Mouse (Mus musculus) stomach, embryonic 16.5 days (tissue): ENCODE results near the gene Ghrh. TPM values are rescaled to one million over a fixed set of nuclear protein-coding genes. Genes with fewer than 3 reads are reported as not detected.

Experiments
- ATAC-seq: fragments of 200-750 bp; cut with Nextera tagmentation; 2 replicates; pipeline ENCODE4 v1.8.0; 2017; ENCODE audit warnings: moderate number of reproducible peaks, moderate TSS enrichment; ENCODE audit not compliant: insufficient read depth, low FRiP score
- H3K27ac ChIP-seq: fragments of 300-500 bp; sonication (generic); 2 replicates; pipeline ENCODE4 v1.5.1; 2014; ENCODE audit warnings: low read length
- H3K27me3 ChIP-seq: fragments of 300-500 bp; sonication (generic); 2 replicates; pipeline ENCODE4 v1.6.1; 2014; ENCODE audit warnings: low read length, control low read depth, mixed read lengths; ENCODE audit not compliant: control insufficient read depth, insufficient read depth
- H3K36me3 ChIP-seq: fragments of 300-500 bp; sonication (generic); 2 replicates; pipeline ENCODE4 v1.6.1; 2014; ENCODE audit warnings: low read length; ENCODE audit not compliant: control insufficient read depth, insufficient read depth
- H3K4me1 ChIP-seq: fragments of 300-500 bp; sonication (generic); 2 replicates; pipeline ENCODE4 v1.6.1; 2014; ENCODE audit warnings: low read length, control low read depth, mixed read lengths; ENCODE audit not compliant: control insufficient read depth, insufficient read depth
- H3K4me2 ChIP-seq: fragments of 300-500 bp; sonication (generic); 2 replicates; pipeline ENCODE4 v1.6.1; 2014; ENCODE audit warnings: low read depth, low read length, mixed read lengths
- H3K4me3 ChIP-seq: fragments of 300-500 bp; sonication (generic); replicated peaks from 2 replicates; pipeline ENCODE4 v1.5.1; 2014; ENCODE audit warnings: mild to moderate bottlenecking, low read length
- H3K9ac ChIP-seq: fragments of 300-500 bp; sonication (generic); 2 replicates; pipeline ENCODE4 v1.6.1; 2014; ENCODE audit warnings: low read length
- H3K9me3 ChIP-seq: fragments of 300-500 bp; sonication (generic); replicated peaks from 2 replicates; pipeline ENCODE4 v1.6.1; 2016; ENCODE audit warnings: low read length, control low read depth; ENCODE audit not compliant: control insufficient read depth
- WGBS: fragments of 180-500 bp; shearing (Covaris S2); extraction: QIAGEN DNeasy Blood & Tissue Kit; methylation state at CpG from one replicate; pipeline ENCODE4 v1.1.7; 2014; 5-methylcytosine and 5-hydroxymethylcytosine counted together
- polyA plus RNA-seq: library from polyadenylated mRNA; unstranded; fragments of >200 nt; fragmentation: Nextera tagmentation; extraction: Ambion mirVana; gene quantifications from 2 replicates; pipeline ENCODE4 v1.2.1, GENCODE M21; 2015

The Ghrh gene
- polyA plus RNA-seq, 1 experiment from 2014 or later: 0.30 TPM

DNA sequence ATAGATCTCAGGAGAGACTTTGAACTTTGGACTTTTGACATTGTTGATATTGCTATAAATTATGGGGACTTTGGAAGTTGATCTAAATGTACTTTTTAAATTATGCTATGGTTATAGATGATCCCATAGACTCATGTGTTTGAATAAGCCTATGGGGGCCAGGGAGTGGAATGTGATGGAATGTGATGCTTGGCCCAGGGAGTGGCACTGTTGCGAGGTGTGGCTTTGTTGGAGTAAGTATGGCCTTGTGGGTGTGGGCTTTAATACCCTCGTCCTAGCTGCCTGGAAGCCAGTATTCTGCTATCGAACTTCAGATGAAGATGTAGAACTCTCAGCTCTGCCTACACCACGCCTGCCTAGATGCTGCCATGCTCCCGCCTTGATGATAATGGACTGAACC lies 12.7 kb upstream of the Ghrh start:
- H3K4me1 ChIP-seq: no peaks in the 10 kb centered on the region
- no peak overlapping the region for H3K27ac ChIP-seq
- H3K27me3 ChIP-seq: no peaks in the 10 kb centered on the region
- no peak overlapping the region for H3K4me3 ChIP-seq
- no peaks in the 10 kb centered on the region for H3K9me3 ChIP-seq
- no peak for ATAC-seq
- H3K9ac ChIP-seq: no peak overlapping the region
- H3K4me2 ChIP-seq: no peak overlapping the region
- WGBS: 55% methylated on average over 5 of the region's 5 CpGs
- no peaks in the 10 kb centered on the region for H3K36me3 ChIP-seq

DNA sequence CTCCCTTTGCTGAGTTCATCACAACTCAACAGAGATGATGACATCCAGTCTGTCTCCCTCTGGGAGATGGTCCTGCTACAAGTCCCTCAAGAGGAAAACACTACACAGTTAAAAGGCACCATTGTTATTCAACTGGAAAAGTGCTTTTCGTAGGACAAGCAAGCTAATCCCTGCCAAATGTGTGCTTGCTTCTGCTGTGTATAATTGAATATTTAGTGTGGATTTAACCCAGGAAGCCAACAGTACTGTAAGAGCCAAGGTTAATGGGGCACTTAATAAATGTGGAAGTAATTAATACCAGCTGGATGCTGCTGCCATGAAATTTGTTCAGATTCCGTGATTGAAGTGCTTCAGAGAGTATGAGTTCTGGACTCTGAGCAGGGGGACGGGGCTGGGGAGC lies 6.8 kb upstream of the Ghrh start:
- 56% methylated on average over 3 of the region's 3 CpGs for WGBS
- H3K27me3 ChIP-seq: no peaks in the 10 kb centered on the region
- no peak overlapping the region for H3K4me3 ChIP-seq
- no peaks in the 10 kb centered on the region for H3K36me3 ChIP-seq
- no peaks in the 10 kb centered on the region for H3K9me3 ChIP-seq
- H3K9ac ChIP-seq: no peak overlapping the region
- peaks cover 2% of the 10 kb centered on the region; the same call in 1 of the 2 replicates for H3K4me1 ChIP-seq
- H3K27ac ChIP-seq: no peak overlapping the region
- H3K4me2 ChIP-seq: no peak overlapping the region
- no peak for ATAC-seq

DNA sequence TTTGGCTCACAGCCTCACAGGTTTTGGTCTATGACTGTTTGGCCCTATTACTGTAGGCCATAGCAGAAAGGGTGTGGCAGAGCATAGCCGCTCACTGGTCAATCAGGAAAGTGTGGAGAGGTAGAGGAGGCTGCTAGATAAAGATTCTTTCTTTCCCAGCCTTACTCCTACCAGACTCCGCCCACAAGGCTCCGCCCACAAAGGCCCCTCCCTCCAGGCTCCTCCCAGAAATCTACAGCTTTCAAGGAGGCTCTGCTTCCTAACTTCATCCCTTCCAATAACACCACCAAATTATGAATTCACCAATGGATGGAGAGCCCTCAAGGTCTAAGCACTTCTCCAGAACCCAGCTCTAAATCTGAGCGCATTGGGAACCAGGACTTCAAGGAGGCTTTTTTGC lies 5.9 kb upstream of the Ghrh start:
- H3K4me2 ChIP-seq: no peak overlapping the region
- no peaks in the 10 kb centered on the region for H3K36me3 ChIP-seq
- no peaks in the 10 kb centered on the region for H3K9me3 ChIP-seq
- WGBS: 72% methylated on average over 4 of the region's 4 CpGs
- no peak for ATAC-seq
- no peak overlapping the region for H3K9ac ChIP-seq
- no peak overlapping the region for H3K4me3 ChIP-seq
- no peak overlapping the region for H3K27ac ChIP-seq
- H3K4me1 ChIP-seq: peaks cover 10% of the 10 kb centered on the region; the same call in 1 of the 2 replicates
- no peaks in the 10 kb centered on the region for H3K27me3 ChIP-seq

DNA sequence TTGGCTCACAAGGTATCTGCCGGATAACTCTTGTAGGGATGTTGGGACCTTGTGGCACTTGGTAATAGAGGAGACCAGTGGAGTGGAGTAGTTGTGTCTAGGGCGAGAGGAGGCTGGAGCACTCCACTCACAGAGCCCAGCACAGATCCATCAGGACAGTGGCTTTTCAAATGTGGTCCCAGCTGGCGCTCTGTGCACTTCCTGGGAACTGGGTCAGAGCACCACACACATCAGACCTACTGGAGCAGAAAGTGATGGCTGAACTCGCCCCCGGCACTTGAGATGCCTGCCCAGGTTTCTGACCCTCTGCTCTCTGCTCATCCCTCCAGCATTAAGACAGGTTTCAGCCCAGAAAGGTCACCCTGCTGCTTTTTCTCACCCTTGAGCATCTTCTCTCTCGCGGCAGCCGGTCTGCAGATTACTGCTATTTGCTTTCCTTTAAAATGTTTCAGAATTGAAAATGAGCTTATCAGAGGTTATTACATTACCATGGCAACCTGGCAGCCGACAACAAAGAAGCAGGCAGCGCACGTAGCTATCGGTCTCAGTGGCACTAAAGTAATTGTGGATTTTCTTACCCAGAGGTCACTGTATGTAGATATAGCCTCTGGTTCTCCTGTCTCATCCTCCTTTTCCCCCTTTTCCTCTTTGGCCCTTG lies 1.9 kb upstream of the Ghrh start:
- no peak for ATAC-seq
- peak overlapping the region; percentile 54 for H3K27ac ChIP-seq
- WGBS: 58% methylated on average over 12 of the region's 12 CpGs

DNA sequence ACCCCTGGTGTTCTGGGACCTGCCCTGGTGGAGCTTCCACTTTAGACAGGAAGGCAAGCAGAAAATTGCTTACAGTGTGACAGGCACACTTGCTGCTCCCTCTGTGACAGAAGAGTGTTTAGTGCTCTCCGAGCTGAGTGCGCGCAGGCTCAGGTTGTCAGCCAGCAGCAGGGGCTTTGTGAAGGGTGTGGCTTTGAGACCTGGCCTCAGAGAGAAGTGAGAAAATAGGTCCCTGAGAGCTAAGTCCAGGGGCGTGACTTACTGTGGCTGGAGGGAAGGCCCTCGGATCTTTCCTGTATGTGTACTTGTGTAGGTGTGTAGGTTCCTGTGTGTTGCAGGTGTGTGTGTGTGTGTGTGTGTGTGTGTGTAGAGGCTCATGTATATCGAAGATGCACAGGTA lies 4.0 kb downstream of the Ghrh start:
- H3K36me3 ChIP-seq: no peaks in the 10 kb centered on the region
- no peaks in the 10 kb centered on the region for H3K27me3 ChIP-seq
- H3K9ac ChIP-seq: no peak overlapping the region
- no peak overlapping the region for H3K4me2 ChIP-seq
- H3K4me3 ChIP-seq: no peak overlapping the region
- no peaks in the 10 kb centered on the region for H3K9me3 ChIP-seq
- peaks cover 16% of the 10 kb centered on the region for H3K4me1 ChIP-seq
- 0 out of 2 replicates have a peak, but pooled peaks have one; percentile 14 for ATAC-seq
- WGBS: 57% methylated on average over 6 of the region's 6 CpGs
- H3K27ac ChIP-seq: no peak overlapping the region

More for the DNA sequence above, 1.9 kb upstream of the Ghrh start:
- Histone ChIP-seq H3K36me3 (no peaks in the 10 kb centered on the region), H3K4me3 (no peak overlapping the region), H3K9me3 (no peaks in the 10 kb centered on the region), H3K9ac (peak overlapping the region; percentile 3; the same call in 1 of the 2 replicates), H3K27me3 (no peaks in the 10 kb centered on the region), H3K4me2 (no peak overlapping the region), H3K4me1 (peaks cover 12% of the 10 kb centered on the region)

DNA sequence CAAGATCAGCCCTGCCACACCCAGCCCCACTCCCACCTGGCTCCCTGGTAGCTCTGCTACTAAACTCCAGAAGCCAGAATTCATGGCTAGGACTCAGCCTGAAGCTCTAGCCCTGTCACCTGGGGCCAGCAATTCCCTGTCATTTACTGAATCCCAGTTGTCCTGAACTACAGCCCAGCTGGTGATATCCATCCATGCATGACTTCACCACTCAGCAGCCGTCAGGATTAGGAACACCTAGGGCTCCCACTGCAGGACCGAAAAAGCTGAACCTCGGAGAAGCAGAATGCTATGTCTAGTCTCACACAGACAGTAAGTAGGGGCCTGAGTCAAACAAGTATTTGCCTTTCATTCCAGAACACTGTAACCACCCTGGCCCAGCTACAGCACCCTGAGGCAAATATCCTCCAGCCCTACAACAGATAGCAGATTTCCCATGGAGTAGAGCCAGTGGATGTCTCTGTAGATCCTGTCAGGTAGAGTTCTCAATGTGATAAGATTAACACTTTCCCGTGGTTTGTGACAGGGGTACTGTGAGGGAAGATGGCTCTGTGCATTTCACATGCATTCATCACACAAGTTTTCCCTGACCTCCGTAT lies 4.9 kb downstream of the Ghrh start:
- H3K36me3 ChIP-seq: no peaks in the 10 kb centered on the region
- H3K4me3 ChIP-seq: no peak overlapping the region
- H3K4me2 ChIP-seq: no peak overlapping the region
- no peaks in the 10 kb centered on the region for H3K9me3 ChIP-seq
- H3K27me3 ChIP-seq: no peaks in the 10 kb centered on the region
- H3K4me1 ChIP-seq: 0 out of 2 replicates have a peak, but pooled peaks cover 14% of the 10 kb centered on the region
- peak overlapping the region; percentile 25; the same call in 1 of the 2 replicates for H3K9ac ChIP-seq
- no peak for ATAC-seq
- 58% methylated on average over 5 of the region's 5 CpGs for WGBS
- H3K27ac ChIP-seq: no peak overlapping the region

DNA sequence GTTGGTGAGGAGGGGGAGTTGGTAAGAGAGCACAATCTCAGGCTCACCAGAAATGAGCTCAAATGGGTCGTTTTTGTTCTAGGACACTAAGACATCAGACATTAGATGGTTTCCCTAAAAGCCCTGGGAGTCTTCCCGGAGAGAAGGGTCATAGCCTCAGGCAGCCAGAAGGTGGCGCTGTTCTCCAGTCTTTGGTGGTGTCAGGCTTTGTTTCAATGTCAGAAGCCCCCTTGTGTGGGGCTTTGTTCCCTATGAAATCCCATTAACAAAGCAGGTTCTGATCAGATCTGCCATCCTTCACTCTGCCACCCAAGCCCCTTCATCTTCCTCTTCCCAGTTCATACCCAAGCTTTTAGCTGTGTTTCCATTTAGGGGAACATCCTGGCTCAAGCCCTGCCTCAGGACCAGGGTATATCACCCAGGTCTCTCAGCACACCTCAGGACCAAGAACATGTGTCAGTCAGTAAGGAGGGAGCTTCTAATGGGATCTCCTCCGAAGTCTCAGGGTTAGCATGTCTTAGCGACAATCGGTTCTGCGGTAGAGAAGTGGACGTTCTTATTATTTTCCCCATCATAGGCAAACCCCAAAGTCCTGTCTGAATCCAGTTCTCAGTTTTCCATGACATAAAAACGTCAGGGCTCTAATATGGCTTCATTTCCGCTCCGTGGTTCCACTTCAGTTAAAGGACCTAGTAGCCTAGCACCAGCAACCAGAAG lies 5.6 kb downstream of the Ghrh start:
- ATAC-seq: 0 out of 2 replicates have a peak, but pooled peaks have one; percentile 3
- Histone ChIP-seq H3K4me1 (0 out of 2 replicates have a peak, but pooled peaks cover 14% of the 10 kb centered on the region), H3K36me3 (no peaks in the 10 kb centered on the region), H3K9me3 (no peaks in the 10 kb centered on the region), H3K27ac (no peak overlapping the region), H3K4me2 (no peak overlapping the region), H3K9ac (0 out of 2 replicates have a peak overlapping the region, but pooled peaks have one; percentile 25), H3K4me3 (no peak overlapping the region), H3K27me3 (no peaks in the 10 kb centered on the region)
- WGBS: 43% methylated on average over 11 of the region's 11 CpGs

DNA sequence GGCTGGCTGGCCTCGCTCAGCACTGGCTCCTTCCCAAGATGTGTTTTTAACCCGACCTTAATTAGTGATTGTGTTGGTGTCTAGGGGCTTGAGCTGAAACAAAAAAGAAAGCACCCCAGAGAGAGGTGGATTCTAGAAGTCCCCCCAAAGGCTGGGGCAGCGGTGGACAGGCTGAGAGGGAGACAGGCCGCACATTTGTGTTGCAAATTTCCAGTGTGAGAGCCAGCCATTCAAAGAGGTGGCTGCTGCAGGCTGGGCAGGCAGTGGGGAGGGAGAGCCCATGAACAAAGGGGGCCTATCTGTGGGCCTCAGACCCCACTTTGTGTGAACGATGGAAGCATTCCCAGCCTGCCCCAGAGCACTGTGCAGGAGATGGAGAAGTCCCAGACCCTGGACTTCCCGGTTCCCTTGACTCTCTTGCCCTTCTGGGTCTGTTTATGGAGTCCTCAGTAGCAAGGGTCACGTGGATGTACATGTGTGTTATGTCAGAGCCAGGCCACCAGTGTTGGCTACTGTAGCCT lies 7.0 kb downstream of the Ghrh start:
- ATAC-seq: peak; percentile 42; the same call in 1 of the 2 replicates
- Histone ChIP-seq H3K4me3 (no peak overlapping the region), H3K27ac (peak overlapping the region; percentile 17; the same call in 1 of the 2 replicates)

More for the DNA sequence above, 7.0 kb downstream of the Ghrh start:
- Histone ChIP-seq H3K4me2 (no peak overlapping the region), H3K9me3 (no peaks in the 10 kb centered on the region), H3K4me1 (0 out of 2 replicates have a peak, but pooled peaks cover 14% of the 10 kb centered on the region), H3K9ac (0 out of 2 replicates have a peak overlapping the region, but pooled peaks have one; percentile 23), H3K36me3 (no peaks in the 10 kb centered on the region), H3K27me3 (no peaks in the 10 kb centered on the region)
- WGBS: 35% methylated on average over 7 of the region's 7 CpGs
